Mouse (Mus musculus): ENCODE measurements around the gene Ppil1.
"Not testable (repeated sequence)": the region's sequence is repeated elsewhere in the genome, so short reads cannot be mapped to it uniquely, and the experiment has no call there.

Gene Ppil1

GRCm38 (mm10) chr17:29251608-29252390 is 12.2 kb downstream of the Ppil1 start:
- peak; percentile 28 to 73 for DNase-seq (ENCODE audit: low spot score in 2 of 2)

DNA sequence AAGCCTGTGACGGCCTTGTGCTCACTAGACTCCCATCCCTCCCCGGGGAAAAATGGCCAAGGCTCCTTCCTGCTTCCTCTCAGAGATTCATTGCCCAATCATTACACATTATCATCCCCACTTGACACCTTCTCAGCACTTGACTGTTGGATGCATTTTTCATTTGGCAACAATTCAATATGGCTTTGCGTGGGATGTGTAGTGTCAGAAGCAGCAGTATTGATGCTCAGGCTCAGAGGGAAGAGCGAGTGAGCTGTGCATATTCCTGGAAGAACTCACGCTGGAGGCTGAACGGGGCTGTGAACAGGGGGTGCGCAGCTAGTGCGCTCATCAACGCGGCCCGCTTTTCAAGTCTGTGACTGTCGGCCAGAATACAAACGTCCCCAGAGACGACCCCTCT is 13.0 kb downstream of the Ppil1 start:
- not testable (repeated sequence) for DNase-seq (ENCODE audit: low spot score in 2 of 2)

GRCm38 (mm10) chr17:29249512-29249911 is 14.5 kb downstream of the Ppil1 start:
- peak in 1 of 2 experiments; percentile 45 for DNase-seq (ENCODE audit: low spot score in 2 of 2)

DNA sequence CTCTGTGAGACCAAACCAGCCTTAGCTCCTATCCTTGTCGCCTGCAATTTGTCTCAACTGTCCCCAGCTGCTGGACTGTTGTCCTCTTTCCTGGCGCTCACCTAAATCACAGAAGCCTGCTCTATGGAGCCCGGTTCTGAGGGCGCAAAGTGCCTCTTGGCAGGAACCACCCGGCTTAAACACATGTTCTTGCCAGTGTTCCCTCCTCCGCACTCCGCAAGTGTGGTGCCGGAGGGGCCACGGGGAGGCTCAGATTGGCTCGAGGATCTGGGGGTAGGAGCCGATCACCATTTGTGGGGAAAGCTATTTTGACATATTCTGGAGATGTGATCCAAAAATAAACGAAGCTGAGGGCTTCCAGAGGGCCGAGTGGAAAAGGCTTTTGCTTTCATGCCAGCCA is 16.1 kb downstream of the Ppil1 start:
- DNase-seq (ENCODE audit: low spot score in 2 of 2) = no peak

DNA sequence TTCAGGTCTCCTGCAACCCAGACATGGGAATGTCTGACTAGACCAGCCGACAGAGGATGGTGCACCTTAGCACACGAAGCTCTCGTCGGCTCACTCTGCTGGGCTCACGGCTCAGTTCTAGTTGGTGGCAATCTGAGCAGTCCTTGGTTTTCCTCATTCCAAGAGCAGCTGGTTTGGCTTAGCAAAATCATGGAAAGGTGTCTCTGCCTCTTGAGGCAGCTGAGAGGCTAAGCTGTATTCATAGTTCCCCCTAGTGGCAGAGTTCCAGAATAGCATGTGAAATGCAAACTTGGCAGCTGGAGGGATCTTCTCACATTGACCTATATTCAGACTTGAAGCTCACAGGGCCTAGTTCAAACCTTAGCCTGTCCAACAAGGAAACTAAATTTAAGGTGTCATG is 17.4 kb downstream of the Ppil1 start:
- DNase-seq (ENCODE audit: low spot score in 2 of 2) = no peak

GRCm38 (mm10) chr17:29245725-29246124 is 18.3 kb downstream of the Ppil1 start:
- no peak for DNase-seq (ENCODE audit: low spot score in 2 of 2)

GRCm38 (mm10) chr17:29244912-29245311 is 19.1 kb downstream of the Ppil1 start:
- DNase-seq (ENCODE audit: low spot score in 2 of 2) = no peak

- no peak for DNase-seq (ENCODE audit: low spot score in 2 of 2)
These were observed 25.5 kb downstream of the Ppil1 start for GRCm38 (mm10) chr17:29238421-29238945.

- DNase-seq (ENCODE audit: low spot score in 2 of 2) = no peak
These were observed 26.1 kb downstream of the Ppil1 start, which contains the start of gene Cpne5 for GRCm38 (mm10) chr17:29237772-29238420. Cpne5 (minus strand) TSS chr17:29238167.

GRCm38 (mm10) chr17:29237267-29237771 is 26.7 kb downstream of the Ppil1 start:
- DNase-seq (ENCODE audit: low spot score in 2 of 2) = no peak

- DNase-seq (ENCODE audit: low spot score in 2 of 2) = no peak
These were observed 27.9 kb downstream of the Ppil1 start for GRCm38 (mm10) chr17:29236111-29236510.

DNA sequence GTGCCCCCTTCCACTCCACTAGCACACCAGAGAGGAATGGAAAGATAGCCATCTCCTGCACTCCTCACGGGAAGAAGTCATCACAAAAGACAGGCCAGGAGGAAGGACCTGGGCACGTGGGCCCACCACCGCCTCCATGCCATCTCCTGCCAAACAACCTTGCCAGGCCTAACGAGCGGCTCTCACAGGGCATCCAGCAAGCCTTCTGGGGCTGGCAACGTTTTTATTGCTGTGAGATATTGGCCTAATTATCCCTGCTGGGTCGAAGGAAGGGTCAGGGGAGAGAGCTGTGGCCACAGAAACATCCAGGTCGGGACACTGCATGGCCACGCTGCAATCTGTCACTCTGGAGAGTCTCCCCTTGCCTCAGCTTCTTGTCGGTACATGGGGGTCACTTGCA is 32.9 kb downstream of the Ppil1 start:
- DNase-seq (ENCODE audit: low spot score in 2 of 2) = no peak

DNA sequence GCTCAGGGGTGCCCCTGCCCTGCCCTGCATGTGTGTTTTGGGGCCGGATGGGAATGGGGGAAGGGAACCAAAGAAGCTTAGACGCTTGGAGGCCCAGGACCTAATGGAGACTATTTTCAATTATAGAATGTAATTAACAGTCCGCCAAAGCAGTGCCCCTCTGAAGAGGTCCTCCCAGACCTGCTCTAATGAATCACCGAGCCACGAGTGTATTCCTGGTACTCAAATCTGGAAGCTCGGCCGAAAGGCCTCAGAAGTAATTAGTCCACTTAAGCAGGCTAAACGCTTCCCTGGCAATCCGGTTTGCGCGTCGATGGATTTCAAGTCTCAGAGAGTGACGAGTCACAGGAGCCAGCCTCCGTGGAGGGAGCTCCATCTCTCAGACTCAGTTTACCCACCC is 43.4 kb downstream of the Ppil1 start:
- no peak for DNase-seq (ENCODE audit: low spot score in 2 of 2)

- no peak for DNase-seq (ENCODE audit: low spot score in 2 of 2)
These were observed 46.0 kb downstream of the Ppil1 start for GRCm38 (mm10) chr17:29218017-29218416.

DNA sequence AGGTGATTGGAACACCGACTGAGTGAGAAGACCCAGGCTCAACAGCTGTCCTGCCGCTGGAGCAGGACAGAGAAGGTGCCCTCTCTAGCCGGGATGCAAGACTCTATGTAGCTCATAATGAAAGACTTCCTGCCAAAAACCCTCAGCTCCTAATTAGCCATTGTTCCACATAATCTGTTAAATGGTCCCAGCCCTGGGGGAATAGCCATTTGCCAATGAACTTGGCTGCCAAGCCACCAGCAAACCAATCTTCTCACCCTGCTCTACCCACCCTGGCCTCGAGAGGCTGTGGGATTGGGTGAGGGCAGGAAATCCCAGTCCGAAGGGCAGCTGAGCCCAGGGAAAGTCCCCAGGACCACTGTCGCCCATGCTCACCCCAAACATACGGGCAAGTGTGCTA is 47.9 kb downstream of the Ppil1 start:
- DNase-seq (ENCODE audit: low spot score in 2 of 2) = no peak

DNA sequence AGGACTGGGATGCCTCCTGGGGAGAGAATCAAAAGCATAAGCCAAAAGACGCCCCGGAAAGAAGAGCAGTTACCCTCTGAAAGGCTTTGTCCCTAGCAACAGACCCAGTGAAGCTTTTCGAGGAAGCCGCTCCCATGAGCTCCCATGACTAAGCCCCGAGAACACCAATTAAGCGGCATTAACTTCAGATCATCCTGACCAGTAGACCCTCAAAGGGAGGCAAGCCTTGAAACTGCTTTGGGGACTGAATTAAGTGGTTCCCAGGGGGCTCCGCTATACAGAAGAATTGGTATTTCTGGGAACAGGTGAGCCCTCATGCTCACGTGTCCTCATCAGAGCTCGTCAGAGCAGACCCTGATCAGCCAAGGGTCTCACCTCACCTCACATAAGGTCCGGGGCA is 49.3 kb downstream of the Ppil1 start:
- DNase-seq (ENCODE audit: low spot score in 2 of 2) = no peak

- no peak for DNase-seq (ENCODE audit: low spot score in 2 of 2)
These were observed 49.9 kb downstream of the Ppil1 start for GRCm38 (mm10) chr17:29214193-29214456.

GRCm38 (mm10) chr17:29213381-29214192 is 50.4 kb downstream of the Ppil1 start:
- no peak for DNase-seq (ENCODE audit: low spot score in 2 of 2)

DNA sequence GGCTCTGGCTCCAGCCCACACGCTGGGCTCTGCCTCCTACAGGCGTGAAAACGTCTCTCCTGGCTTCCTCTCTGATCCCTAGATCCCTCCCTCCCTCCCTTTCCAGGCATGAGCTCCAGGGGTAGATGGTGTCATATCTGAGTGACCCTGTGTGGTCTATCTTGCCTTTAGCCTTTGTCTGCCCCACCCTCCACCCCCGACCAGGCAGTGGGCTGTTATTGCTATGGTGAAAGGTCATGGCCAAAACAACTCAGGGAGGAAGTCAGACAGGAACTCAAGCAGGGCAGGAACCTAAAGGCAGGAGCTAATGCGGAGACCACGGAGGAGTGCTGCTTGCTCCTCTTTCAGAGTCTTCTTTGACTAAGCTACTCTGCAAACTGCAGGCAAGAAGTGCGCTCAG is 52.1 kb downstream of the Ppil1 start:
- DNase-seq (ENCODE audit: low spot score in 2 of 2) = no peak

DNA sequence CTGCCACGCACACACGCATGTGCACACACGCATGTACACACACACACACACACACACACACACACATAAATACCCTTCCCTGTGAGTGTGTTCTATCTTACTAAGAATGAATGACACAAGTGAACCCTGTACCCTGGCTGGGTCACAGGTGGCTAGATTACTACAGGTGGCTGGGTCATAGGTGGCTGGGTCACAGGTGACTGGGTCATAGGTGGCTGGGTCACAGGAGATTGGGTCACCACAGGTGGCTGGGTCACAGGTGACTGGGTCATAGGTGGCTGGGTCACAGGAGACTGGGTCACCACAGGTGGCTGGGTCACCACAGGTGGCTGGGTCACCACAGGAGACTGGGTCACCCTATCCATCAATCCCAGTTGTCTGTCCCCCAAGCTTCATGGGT is 53.9 kb downstream of the Ppil1 start:
- no peak for DNase-seq (ENCODE audit: low spot score in 2 of 2)

- DNase-seq (ENCODE audit: low spot score in 2 of 2) = no peak
These were observed 57.9 kb downstream of the Ppil1 start for GRCm38 (mm10) chr17:29206052-29206451.

DNA sequence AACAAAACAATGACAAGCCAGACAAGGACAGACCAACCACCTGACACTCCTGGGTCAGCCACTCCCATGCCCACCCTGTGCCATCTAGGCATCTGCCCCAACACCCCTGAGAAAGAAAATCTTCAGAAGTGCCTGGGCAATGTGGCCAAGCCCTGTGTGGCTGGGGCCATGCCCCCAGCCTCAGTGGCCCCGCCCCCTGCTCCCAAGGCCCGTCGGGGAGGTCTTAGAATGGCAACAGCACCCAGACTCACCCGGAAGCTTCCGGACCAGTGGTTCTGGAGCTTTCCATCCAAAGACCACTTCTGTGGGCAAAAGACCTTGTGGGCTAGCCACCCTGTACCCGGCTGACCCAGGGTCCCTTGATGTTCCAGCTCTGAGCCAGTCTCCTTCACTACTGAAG is 61.4 kb downstream of the Ppil1 start:
- DNase-seq (ENCODE audit: low spot score in 2 of 2) = no peak

Data from urinary bladder, postnatal 36 days (tissue).